9 mouse cellular contexts compared by ENCODE assay signal in genomic region chr11:81005831-81006230, GRCm38 (mm10).
DNase-seq lines count a peak whose midpoint lies in the region; ATAC-seq and TF ChIP-seq lines count a peak whose summit lies in the region.
"Had no signal": no experiment of that assay in that cellular context is flagged by ENCODE, and none has a peak within 500 bp of the region (broad histone marks: within the 10 kb centered on the region; RNA-seq: fewer than 3 reads in every experiment).

No protein-coding gene starts in this region.

- in situ Hi-C loops in ES-E14 (cut with MboI; ENCODE audit: low sequenced_read_pairs in 2 of 2, unreplicated experiment in 2 of 2) = no loop called here

- 68% methylated on average over 2 of the region's 2 CpGs for WGBS in kidney, postnatal 0 days
- WGBS in embryonic facial prominence, embryonic 14.5 days = 60% methylated on average over 2 of the region's 2 CpGs

- no peaks in the 10 kb centered on the region for H3K27me3 ChIP-seq in kidney, postnatal 0 days (ENCODE audit: insufficient read depth, low read length)
- H3K27me3 ChIP-seq in embryonic facial prominence, embryonic 14.5 days (replicated peaks; ENCODE audit: control insufficient read depth, insufficient read depth, low read length) = no peaks in the 10 kb centered on the region
- H3K27me3 ChIP-seq: limb, embryonic 12.5 days had no signal

- H3K4me2 ChIP-seq in kidney, postnatal 0 days (ENCODE audit: low read length) = no peak overlapping the region
- no peak overlapping the region for H3K4me2 ChIP-seq in embryonic facial prominence, embryonic 14.5 days (ENCODE audit: low read depth, low read length)
- H3K4me2 ChIP-seq: limb, embryonic 12.5 days had no signal

- no peaks in the 10 kb centered on the region for H3K4me1 ChIP-seq in kidney, postnatal 0 days (replicated peaks; ENCODE audit: insufficient read depth, low read length)
- peaks cover 4 to 5% of the 10 kb centered on the region in 2 experiments; a peak in 1 of 4 replicates for H3K4me1 ChIP-seq in ES-E14 (ENCODE audit: control insufficient read depth in 2 of 2, insufficient read depth in 2 of 2, low read length in 2 of 2, poor library complexity in 1 of 2)
- no peaks in the 10 kb centered on the region for H3K4me1 ChIP-seq in embryonic facial prominence, embryonic 14.5 days (ENCODE audit: control insufficient read depth, insufficient read depth, low read length)
- H3K4me1 ChIP-seq: limb, embryonic 12.5 days had no signal

- intact Hi-C loops in left cerebral cortex, postnatal 4 days (cut with DNase I) = no loop called here

- no peak overlapping the region for H3K9ac ChIP-seq in kidney, postnatal 0 days (ENCODE audit: low read depth, low read length)
- H3K9ac ChIP-seq in ES-E14 (ENCODE audit: insufficient read depth, low read depth, low read length, poor library complexity, severe bottlenecking) = no peak overlapping the region
- H3K9ac ChIP-seq in embryonic facial prominence, embryonic 14.5 days (ENCODE audit: low read depth, low read length) = no peak overlapping the region
- H3K9ac ChIP-seq: limb, embryonic 12.5 days had no signal

- H3K27ac ChIP-seq in kidney, postnatal 0 days = no peak overlapping the region
- H3K27ac ChIP-seq in ES-E14 (ENCODE audit: insufficient read depth, low read depth, low read length, poor library complexity, severe bottlenecking) = no peak overlapping the region
- H3K27ac ChIP-seq in embryonic facial prominence, embryonic 14.5 days (replicated peaks; ENCODE audit: low read depth, low read length) = no peak overlapping the region
- H3K27ac ChIP-seq: limb, embryonic 12.5 days had no signal

- H3K9me3 ChIP-seq in kidney, postnatal 0 days (replicated peaks; ENCODE audit: low read length) = no peaks in the 10 kb centered on the region
- no peaks in the 10 kb centered on the region for H3K9me3 ChIP-seq in ES-E14 (ENCODE audit: control insufficient read depth, insufficient read depth, low read depth, low read length)
- no peaks in the 10 kb centered on the region for H3K9me3 ChIP-seq in embryonic facial prominence, embryonic 14.5 days (ENCODE audit: control insufficient read depth, low read length)
- H3K9me3 ChIP-seq: limb, embryonic 12.5 days had no signal

- no peak for TF ChIP-seq CTCF in kidney, postnatal 0 days (IDR thresholded peaks at IDR 0.05; ENCODE audit: low read depth)

- no peak for ATAC-seq in kidney, postnatal 0 days (replicated peaks; ENCODE audit: low FRiP score, low read depth)
- ATAC-seq in embryonic facial prominence, embryonic 14.5 days (ENCODE audit: low read depth) = no peak

- H3K36me3 ChIP-seq in kidney, postnatal 0 days (ENCODE audit: insufficient read depth, low read length) = no peaks in the 10 kb centered on the region
- H3K36me3 ChIP-seq in ES-E14 (ENCODE audit: control insufficient read depth, insufficient read depth, low read length, poor library complexity, severe bottlenecking) = no peaks in the 10 kb centered on the region
- H3K36me3 ChIP-seq in embryonic facial prominence, embryonic 14.5 days (ENCODE audit: control insufficient read depth, insufficient read depth, low read length) = no peaks in the 10 kb centered on the region
- H3K36me3 ChIP-seq: limb, embryonic 12.5 days had no signal

- DNase-seq in kidney, postnatal 0 days (ENCODE audit: low spot score) = peak; percentile 79
- no peak for DNase-seq in kidney, adult 11 months
- DNase-seq in 416B (ENCODE audit: low read depth) (peak; percentile 24), ES-E14 (ENCODE audit: low read depth, low spot score) (peak; percentile 54)
- DNase-seq in embryonic facial prominence, embryonic 14.5 days (ENCODE audit: low spot score) = peak; percentile 68
- no peak for DNase-seq in spleen, postnatal 10 days (ENCODE audit: low spot score in 2 of 2)
- DNase-seq in left cerebral cortex, postnatal 4 days = no peak
- no peak for DNase-seq in urinary bladder, postnatal 25 days (ENCODE audit: low spot score)

- H3K4me3 ChIP-seq in kidney, postnatal 0 days (replicated peaks; ENCODE audit: low read depth, low read length) = no peak overlapping the region
- no peak overlapping the region for H3K4me3 ChIP-seq in ES-E14 (ENCODE audit: insufficient read depth in 1 of 2, low read depth in 1 of 2, low read length in 2 of 2, poor library complexity in 1 of 2, severe bottlenecking in 1 of 2)
- no peak overlapping the region for H3K4me3 ChIP-seq in embryonic facial prominence, embryonic 14.5 days (ENCODE audit: low read depth, low read length)
- H3K4me3 ChIP-seq: limb, embryonic 12.5 days had no signal

TF ChIP-seq in ES-E14, 5 proteins besides CTCF, POLR2A, EP300 and RAD21:
- TF ChIP-seq ZNF384 (IDR thresholded peaks at IDR 0.05; ENCODE audit: low read depth, low read length) (no peak), HCFC1 (IDR thresholded peaks at IDR 0.05; ENCODE audit: borderline replicate concordance, insufficient read depth, low read length) (no peak), CHD2 (IDR thresholded peaks at IDR 0.05; ENCODE audit: low read depth, low read length) (no peak), MAFK (IDR thresholded peaks at IDR 0.05; ENCODE audit: insufficient read depth, low read depth, low read length) (no peak), ZC3H11A (IDR thresholded peaks at IDR 0.05; ENCODE audit: borderline replicate concordance, low read depth, low read length) (no peak)
TF ChIP-seq in ES-E14: peak in this region for 0.

Comparison
In these comparisons a context has a peak if more than half of its experiments do, and no peak if none do; other contexts are left out.
1. DNase-seq: peak in kidney, postnatal 0 days (single experiment), 416B (single experiment), ES-E14 (single experiment) and embryonic facial prominence, embryonic 14.5 days (single experiment); none in kidney, adult 11 months (single experiment), spleen, postnatal 10 days (0 of 2), left cerebral cortex, postnatal 4 days (single experiment) and urinary bladder, postnatal 25 days (single experiment).